Mouse (Mus musculus) hindbrain, embryonic 15.5 days (tissue): ENCODE measurements around the gene Xkr7. TPM values are rescaled to one million over a fixed set of nuclear protein-coding genes. Genes with fewer than 3 reads are reported as not detected.
A peak's percentile ranks its signal among the peaks of the same experiment; 100 is the strongest.

ENCODE experiments used
- ATAC-seq: fragments of 200-750 bp; cut with Nextera tagmentation; 2 replicates; pipeline ENCODE4 v1.8.0; 2017; ENCODE audit warnings: low read depth, moderate number of reproducible peaks, moderate TSS enrichment; ENCODE audit not compliant: low FRiP score
- H3K27ac ChIP-seq: fragments of 300-500 bp; sonication (generic); replicated peaks from 2 replicates; pipeline ENCODE4 v1.5.1; 2015; ENCODE audit warnings: mild to moderate bottlenecking, inconsistent platforms
- H3K27me3 ChIP-seq: fragments of 300-500 bp; sonication (generic); 2 replicates; pipeline ENCODE4 v1.6.1; 2015; ENCODE audit warnings: control low read depth, inconsistent platforms
- H3K36me3 ChIP-seq: fragments of 300-500 bp; sonication (generic); 2 replicates; pipeline ENCODE4 v1.6.1; 2015; ENCODE audit warnings: control low read depth, inconsistent platforms
- H3K4me1 ChIP-seq: fragments of 300-500 bp; sonication (generic); replicated peaks from 2 replicates; pipeline ENCODE4 v1.6.1; 2015; ENCODE audit warnings: control low read depth, inconsistent platforms
- H3K4me2 ChIP-seq: fragments of 300-500 bp; sonication (generic); 2 replicates; pipeline ENCODE4 v1.6.1; 2015; ENCODE audit warnings: moderate library complexity, mild to moderate bottlenecking, inconsistent platforms
- H3K4me3 ChIP-seq: fragments of 300-500 bp; sonication (generic); 2 replicates; pipeline ENCODE4 v1.5.1; 2015; ENCODE audit warnings: mild to moderate bottlenecking, inconsistent platforms
- H3K9ac ChIP-seq: fragments of 300-500 bp; sonication (generic); 2 replicates; pipeline ENCODE4 v1.6.1; 2015; ENCODE audit warnings: inconsistent platforms
- H3K9me3 ChIP-seq: fragments of 300-500 bp; sonication (generic); 2 replicates; pipeline ENCODE4 v1.6.1; 2016; ENCODE audit warnings: control low read depth, inconsistent platforms
- WGBS: fragments of 180-500 bp; shearing (Covaris S2); methylation state at CpG from one replicate; pipeline ENCODE4 v1.1.7; 2015; 5-methylcytosine and 5-hydroxymethylcytosine counted together
- polyA plus RNA-seq: library from polyadenylated mRNA; unstranded; fragments of >200 nt; fragmentation: Nextera tagmentation; extraction: Ambion mirVana; gene quantifications from 2 replicates; pipeline ENCODE4 v1.2.1, GENCODE M21; 2015

The Xkr7 gene
- polyA plus RNA-seq, 1 experiment from 2014 or later, result 2.1 TPM

DNA sequence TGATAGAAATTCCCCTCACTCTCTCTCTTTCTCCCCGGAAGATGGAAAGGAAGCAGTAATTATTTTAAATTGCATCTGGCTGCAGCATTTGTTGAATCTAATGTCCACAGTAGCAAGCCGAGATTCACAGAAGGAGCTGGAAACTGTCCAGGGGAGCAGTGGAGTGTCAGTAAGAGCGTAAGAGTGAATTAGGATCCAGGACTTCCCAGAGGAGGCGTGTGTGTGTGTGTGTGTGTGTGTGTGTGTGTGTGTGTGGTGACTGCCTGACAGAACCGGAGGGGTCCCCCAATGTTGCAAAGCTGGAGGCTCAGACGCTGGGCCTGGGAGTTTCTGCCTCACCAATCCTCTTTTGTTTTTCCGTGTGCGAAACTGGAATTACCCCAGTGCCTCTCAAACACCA, 15.8 kb upstream of the Xkr7 start:
- peak overlapping the region; percentile 87 for H3K4me3 ChIP-seq

DNA sequence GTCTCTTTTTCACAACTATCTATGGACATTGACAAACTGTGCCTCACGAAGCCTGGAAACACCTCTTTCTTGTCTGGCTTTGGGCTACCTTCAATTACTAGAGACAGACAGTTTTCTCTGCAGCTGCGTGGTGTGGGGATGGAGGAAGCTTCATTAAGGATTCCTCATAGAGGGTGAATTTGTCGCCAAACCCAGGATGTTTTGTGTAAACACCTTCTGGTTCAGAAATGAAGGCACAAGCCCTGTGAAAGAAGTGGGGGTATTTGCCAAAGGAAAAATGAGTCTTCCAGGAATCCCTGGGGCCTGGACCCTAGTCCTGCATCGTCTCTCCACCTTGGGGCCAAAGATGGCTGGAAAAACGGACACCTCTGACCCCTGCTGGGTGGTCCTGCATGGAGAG, 14.9 kb upstream of the Xkr7 start:
- Histone ChIP-seq H3K4me2 (no peak overlapping the region), H3K9ac (no peak overlapping the region), H3K27me3 (0 out of 2 replicates have a peak, but pooled peaks cover 7% of the 10 kb centered on the region), H3K36me3 (peaks cover 7% of the 10 kb centered on the region), H3K27ac (no peak overlapping the region), H3K4me1 (peaks cover 26% of the 10 kb centered on the region), H3K9me3 (no peaks in the 10 kb centered on the region), H3K4me3 (no peak overlapping the region)
- 53% methylated on average over 5 of the region's 5 CpGs for WGBS
- ATAC-seq, result no peak

More for the DNA sequence above, 15.8 kb upstream of the Xkr7 start:
- Histone ChIP-seq H3K4me2 (peak overlapping the region; percentile 90), H3K9me3 (no peaks in the 10 kb centered on the region), H3K9ac (no peak overlapping the region; the same call in 1 of the 2 replicates), H3K27ac (peak overlapping the region; percentile 52), H3K36me3 (peaks cover 11% of the 10 kb centered on the region), H3K27me3 (0 out of 2 replicates have a peak, but pooled peaks cover 7% of the 10 kb centered on the region), H3K4me1 (peaks cover 26% of the 10 kb centered on the region)
- no peak for ATAC-seq
- WGBS, result 40% methylated on average over 8 of the region's 8 CpGs

DNA sequence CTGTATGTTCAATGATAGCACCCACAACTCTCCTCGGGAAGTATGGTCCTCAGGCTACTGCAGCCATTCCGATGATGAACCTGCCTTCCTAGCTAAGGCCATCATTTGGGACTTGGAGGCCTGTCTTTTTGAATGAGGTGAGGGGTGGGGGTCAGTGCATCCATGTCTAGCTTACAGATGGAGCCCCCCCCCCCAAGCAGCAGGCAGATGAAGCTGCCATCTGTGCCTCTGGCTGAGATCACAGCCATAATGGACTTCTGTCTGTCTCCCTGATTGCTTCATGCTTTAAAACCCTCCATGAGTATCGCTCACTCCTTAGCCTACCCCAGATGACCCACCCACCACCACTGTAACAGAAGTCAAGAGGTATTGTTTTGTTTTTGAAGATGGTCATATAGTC, 12.3 kb upstream of the Xkr7 start:
- H3K27me3 ChIP-seq, result 0 out of 2 replicates have a peak, but pooled peaks cover 7% of the 10 kb centered on the region
- no peak overlapping the region for H3K4me2 ChIP-seq
- no peaks in the 10 kb centered on the region for H3K36me3 ChIP-seq
- no peak overlapping the region for H3K27ac ChIP-seq
- no peaks in the 10 kb centered on the region for H3K9me3 ChIP-seq
- H3K4me3 ChIP-seq, result no peak overlapping the region
- ATAC-seq, result no peak
- no peak overlapping the region for H3K9ac ChIP-seq
- peaks cover 13% of the 10 kb centered on the region for H3K4me1 ChIP-seq
- WGBS, result 81% methylated on average over 3 of the region's 3 CpGs

DNA sequence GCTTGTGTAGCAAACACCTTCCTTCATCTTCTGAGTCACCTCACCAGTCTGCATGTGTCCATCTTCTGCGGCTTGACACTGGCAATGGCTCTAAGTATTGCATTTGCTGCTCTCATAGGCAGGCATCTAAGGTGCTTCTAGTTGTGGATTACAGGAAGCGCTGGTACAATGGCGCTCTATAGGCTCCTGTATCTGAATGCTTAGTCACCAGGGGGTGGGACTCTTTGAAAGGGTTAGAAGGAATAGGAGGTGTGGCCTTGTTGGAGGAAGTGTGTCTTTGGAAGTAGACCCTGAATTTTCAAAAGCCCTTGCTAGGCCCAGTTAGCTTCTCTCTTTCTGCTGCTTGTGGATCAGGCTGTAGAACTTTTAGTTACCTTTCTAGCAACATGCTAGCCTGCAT, 10.5 kb upstream of the Xkr7 start:
- no peak for ATAC-seq
- 68% methylated on average over 3 of the region's 3 CpGs for WGBS
- H3K4me3 ChIP-seq, result no peak overlapping the region
- H3K27ac ChIP-seq, result no peak overlapping the region
- H3K27me3 ChIP-seq, result 0 out of 2 replicates have a peak, but pooled peaks cover 7% of the 10 kb centered on the region
- no peak overlapping the region for H3K4me2 ChIP-seq
- no peaks in the 10 kb centered on the region for H3K36me3 ChIP-seq
- H3K9me3 ChIP-seq, result no peaks in the 10 kb centered on the region
- no peak overlapping the region for H3K9ac ChIP-seq
- peaks cover 2% of the 10 kb centered on the region for H3K4me1 ChIP-seq

- no peak overlapping the region for H3K4me3 ChIP-seq
- no peak for ATAC-seq
- H3K36me3 ChIP-seq, result no peaks in the 10 kb centered on the region
- H3K4me1 ChIP-seq, result no peaks in the 10 kb centered on the region
- no peak overlapping the region for H3K4me2 ChIP-seq
- no peak overlapping the region for H3K9ac ChIP-seq
- no peak overlapping the region for H3K27ac ChIP-seq
- H3K9me3 ChIP-seq, result no peaks in the 10 kb centered on the region
- whole genome bisulfite sequencing, result 71% methylated on average over 4 of the region's 4 CpGs
- H3K27me3 ChIP-seq, result no peaks in the 10 kb centered on the region
Observed at GRCm38 (mm10) chr2:153022855-153023254, 8.8 kb upstream of the Xkr7 start.

- ATAC-seq, result no peak
- no peak overlapping the region for H3K9ac ChIP-seq
- no peaks in the 10 kb centered on the region for H3K27me3 ChIP-seq
- no peak overlapping the region for H3K27ac ChIP-seq
- H3K4me3 ChIP-seq, result no peak overlapping the region
- 84% methylated on average over 7 of the region's 7 CpGs for WGBS
- H3K9me3 ChIP-seq, result no peaks in the 10 kb centered on the region
- no peaks in the 10 kb centered on the region for H3K36me3 ChIP-seq
- peaks cover 11% of the 10 kb centered on the region for H3K4me1 ChIP-seq
- H3K4me2 ChIP-seq, result no peak overlapping the region
Observed at GRCm38 (mm10) chr2:153026052-153026451, 5.6 kb upstream of the Xkr7 start.

DNA sequence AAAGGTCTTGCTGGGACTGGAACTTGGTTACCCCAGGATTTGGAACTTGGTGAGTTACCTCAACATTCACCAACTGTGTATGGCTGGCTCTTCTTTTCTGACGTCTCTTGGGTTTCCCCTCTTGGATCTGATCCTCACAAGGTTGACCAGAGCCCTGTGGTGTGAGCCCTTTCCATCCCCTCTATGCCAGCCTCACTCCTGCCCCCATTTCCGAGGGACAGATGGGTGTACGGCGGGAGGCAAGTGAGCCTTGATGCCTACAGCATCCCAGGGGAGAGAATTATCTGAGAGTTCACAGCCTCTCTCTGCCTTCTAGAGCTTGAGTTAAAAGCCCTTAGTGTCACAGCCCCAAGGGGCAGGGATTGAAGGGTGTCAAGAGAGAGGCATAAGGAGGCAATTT, 4.2 kb upstream of the Xkr7 start:
- Histone ChIP-seq H3K9me3 (no peaks in the 10 kb centered on the region), H3K9ac (no peak overlapping the region), H3K4me3 (no peak overlapping the region), H3K4me2 (no peak overlapping the region), H3K36me3 (no peaks in the 10 kb centered on the region), H3K27ac (no peak overlapping the region), H3K4me1 (peaks cover 13% of the 10 kb centered on the region), H3K27me3 (no peaks in the 10 kb centered on the region)
- ATAC-seq, result no peak
- WGBS, result 38% methylated on average over 4 of the region's 4 CpGs

- H3K4me3 ChIP-seq, result no peak overlapping the region
- peaks cover 39% of the 10 kb centered on the region for H3K4me1 ChIP-seq
- ATAC-seq, result no peak
- no peaks in the 10 kb centered on the region for H3K27me3 ChIP-seq
- H3K9ac ChIP-seq, result no peak overlapping the region
- no peaks in the 10 kb centered on the region for H3K9me3 ChIP-seq
- WGBS, result 12% methylated on average over 4 of the region's 4 CpGs
- H3K36me3 ChIP-seq, result no peaks in the 10 kb centered on the region
- peak overlapping the region; percentile 75 for H3K4me2 ChIP-seq
- peak overlapping the region; percentile 93 for H3K27ac ChIP-seq
Observed at GRCm38 (mm10) chr2:153030422-153030821, 1.2 kb upstream of the Xkr7 start.

GRCm38 (mm10) chr2:153032083-153032842, 611 bp downstream of the Xkr7 start:
- WGBS, result 1% methylated on average over 51 of the region's 58 CpGs
- H3K4me1 ChIP-seq, result peaks cover 53% of the 10 kb centered on the region

GRCm38 (mm10) chr2:153032973-153033372, 1.3 kb downstream of the Xkr7 start:
- Histone ChIP-seq H3K9ac (peak overlapping the region; percentile 68), H3K9me3 (no peaks in the 10 kb centered on the region), H3K27ac (peak overlapping the region; percentile 26; the same call in 1 of the 2 replicates), H3K36me3 (no peaks in the 10 kb centered on the region), H3K4me1 (peaks cover 59% of the 10 kb centered on the region), H3K4me2 (peak overlapping the region; percentile 75), H3K4me3 (peak overlapping the region; percentile 77), H3K27me3 (no peaks in the 10 kb centered on the region)
- no peak for ATAC-seq
- 20% methylated on average over 4 of the region's 4 CpGs for WGBS

More at GRCm38 (mm10) chr2:153032083-153032842, 611 bp downstream of the Xkr7 start:
- Histone ChIP-seq H3K27ac (peak overlapping the region; percentile 93), H3K36me3 (no peaks in the 10 kb centered on the region), H3K4me2 (peak overlapping the region; percentile 75), H3K9me3 (no peaks in the 10 kb centered on the region), H3K27me3 (no peaks in the 10 kb centered on the region), H3K4me3 (peak overlapping the region; percentile 77), H3K9ac (peak overlapping the region; percentile 68)
- ATAC-seq, result peak; percentile 73

GRCm38 (mm10) chr2:153033545-153034230, 2.0 kb downstream of the Xkr7 start:
- peak overlapping the region; percentile 75 for H3K4me2 ChIP-seq
- H3K27me3 ChIP-seq, result no peaks in the 10 kb centered on the region
- H3K36me3 ChIP-seq, result no peaks in the 10 kb centered on the region
- H3K4me1 ChIP-seq, result peaks cover 64% of the 10 kb centered on the region
- 54% methylated on average over 5 of the region's 5 CpGs for WGBS
- peak overlapping the region; percentile 77 for H3K4me3 ChIP-seq
- no peaks in the 10 kb centered on the region for H3K9me3 ChIP-seq
- ATAC-seq, result no peak
- H3K27ac ChIP-seq, result peak overlapping the region; percentile 26
- H3K9ac ChIP-seq, result peak overlapping the region; percentile 68; the same call in 1 of the 2 replicates

DNA sequence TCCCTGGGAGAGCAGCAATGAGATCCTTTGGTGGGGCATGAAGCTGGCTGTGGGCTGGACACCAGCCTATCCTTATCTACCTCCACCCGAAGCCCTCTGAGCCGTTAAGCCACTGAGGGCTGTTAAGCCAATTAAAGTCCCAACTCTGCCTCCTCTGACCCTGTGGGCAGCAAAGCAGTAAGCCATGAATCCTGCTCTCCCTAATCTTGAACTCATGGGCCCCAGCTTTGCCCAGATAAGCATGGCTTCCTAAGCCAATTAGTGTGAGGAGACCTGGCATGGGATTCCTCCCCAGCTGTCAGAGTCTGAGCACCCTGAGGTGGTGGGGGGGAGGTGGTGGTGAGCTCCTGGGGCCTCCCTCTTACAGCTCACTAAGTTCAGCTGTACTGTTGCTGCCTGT, 5.0 kb downstream of the Xkr7 start:
- H3K36me3 ChIP-seq, result peaks cover 3% of the 10 kb centered on the region; the same call in 1 of the 2 replicates
- no peak overlapping the region for H3K9ac ChIP-seq
- no peak overlapping the region for H3K4me2 ChIP-seq
- H3K4me3 ChIP-seq, result no peak overlapping the region
- no peaks in the 10 kb centered on the region for H3K9me3 ChIP-seq
- ATAC-seq, result no peak
- peaks cover 51% of the 10 kb centered on the region for H3K4me1 ChIP-seq
- H3K27me3 ChIP-seq, result no peaks in the 10 kb centered on the region
- 52% methylated on average over 2 of the region's 2 CpGs for WGBS
- H3K27ac ChIP-seq, result no peak overlapping the region
